Mouse (Mus musculus) limb, embryonic 14.5 days (tissue): ENCODE results near the gene Zmynd12. TPM values are rescaled to one million over a fixed set of nuclear protein-coding genes. Genes with fewer than 3 reads are reported as not detected.

Experiments
- ATAC-seq: fragments of 200-750 bp; cut with Nextera tagmentation; 2 replicates; pipeline ENCODE4 v1.8.0; 2017; ENCODE audit warnings: low read depth, moderate number of reproducible peaks, moderate TSS enrichment; ENCODE audit not compliant: low FRiP score
- DNase-seq: peaks from one replicate; pipeline ENCODE4 v3.0.0-alpha.2; 2015; ENCODE audit warnings: low spot score
- H3K27ac ChIP-seq: fragments of 300-500 bp; sonication (generic); replicated peaks from 2 replicates; pipeline ENCODE4 v1.5.1; 2014; ENCODE audit warnings: low read depth, mild to moderate bottlenecking, low read length, moderate library complexity, mixed read lengths
- H3K27me3 ChIP-seq: fragments of 300-500 bp; sonication (generic); 2 replicates; pipeline ENCODE4 v1.6.1; 2014; ENCODE audit warnings: low read length, mixed read lengths; ENCODE audit not compliant: control insufficient read depth, insufficient read depth
- H3K36me3 ChIP-seq: fragments of 300-500 bp; sonication (generic); 2 replicates; pipeline ENCODE4 v1.6.1; 2014; ENCODE audit warnings: mild to moderate bottlenecking, low read length, moderate library complexity, mixed read lengths; ENCODE audit not compliant: control insufficient read depth, insufficient read depth
- H3K4me1 ChIP-seq: fragments of 300-500 bp; sonication (generic); 2 replicates; pipeline ENCODE4 v1.6.1; 2014; ENCODE audit warnings: antibody characterized with exemption, low read length, mixed read lengths; ENCODE audit not compliant: control insufficient read depth, insufficient read depth
- H3K4me2 ChIP-seq: fragments of 300-500 bp; sonication (generic); replicated peaks from 2 replicates; pipeline ENCODE4 v1.6.1; 2014; ENCODE audit warnings: low read depth, mild to moderate bottlenecking, low read length, moderate library complexity; ENCODE audit not compliant: severe bottlenecking
- H3K4me3 ChIP-seq: fragments of 300-500 bp; sonication (generic); replicated peaks from 2 replicates; pipeline ENCODE4 v1.5.1; 2014; ENCODE audit warnings: low read length
- H3K9ac ChIP-seq: fragments of 300-500 bp; sonication (generic); 2 replicates; pipeline ENCODE4 v1.6.1; 2014; ENCODE audit warnings: mild to moderate bottlenecking, low read depth, low read length, moderate library complexity; ENCODE audit not compliant: severe bottlenecking
- H3K9me3 ChIP-seq: fragments of 300-500 bp; sonication (generic); 2 replicates; pipeline ENCODE4 v1.6.1; 2016; ENCODE audit warnings: low read length; ENCODE audit not compliant: control insufficient read depth
- POLR2A ChIP-seq: fragments of 200-500 bp; IDR thresholded peaks from 2 replicates; pipeline ENCODE4 v1.8.0; 2012; ENCODE audit warnings: inconsistent platforms, mild to moderate bottlenecking, moderate library complexity, borderline replicate concordance; ENCODE audit not compliant: insufficient read depth, insufficient read length; ENCODE audit errors: extremely low read depth
- WGBS: fragments of 180-500 bp; shearing (Covaris S2); extraction: QIAGEN DNeasy Blood & Tissue Kit; methylation state at CpG from one replicate; pipeline ENCODE4 v1.1.7; 2014; 5-methylcytosine and 5-hydroxymethylcytosine counted together
- polyA plus RNA-seq, 2 experiments: library from polyadenylated mRNA; depleted of rRNA in 1 of 2; stranded (reverse) in 1 of 2; unstranded in 1 of 2; fragments of >200 nt; fragmentation: Nextera tagmentation in 1 of 2; extraction: Ambion mirVana in 1 of 2; gene quantifications; 2 replicates each; pipeline versions ENCODE4 v1.2.1 to v1.2.3; 2012 to 2014

The Zmynd12 gene
- polyA plus RNA-seq, 2 experiments = 0.19 to 0.29 TPM

- Histone ChIP-seq H3K36me3 (no peaks in the 10 kb centered on the region), H3K4me3 (no peak overlapping the region), H3K9ac (no peak overlapping the region), H3K4me1 (no peaks in the 10 kb centered on the region), H3K27ac (no peak overlapping the region), H3K4me2 (no peak overlapping the region), H3K9me3 (peaks cover 12% of the 10 kb centered on the region; the same call in 1 of the 2 replicates), H3K27me3 (no peaks in the 10 kb centered on the region)
- 53% methylated on average over 7 of the region's 7 CpGs for WGBS
- DNase-seq = no peak
- ATAC-seq = no peak
- TF ChIP-seq POLR2A = no peak
Observed at GRCm38 (mm10) chr4:119400896-119401295, 21.7 kb upstream of the Zmynd12 start.

GRCm38 (mm10) chr4:119403431-119403830, 19.2 kb upstream of the Zmynd12 start:
- H3K36me3 ChIP-seq = no peaks in the 10 kb centered on the region
- ATAC-seq = no peak
- DNase-seq = no peak
- H3K27ac ChIP-seq = no peak overlapping the region
- no peak for TF ChIP-seq POLR2A
- H3K9me3 ChIP-seq = peaks cover 17% of the 10 kb centered on the region; the same call in 1 of the 2 replicates
- WGBS = 83% methylated on average over 2 of the region's 2 CpGs
- H3K4me1 ChIP-seq = no peaks in the 10 kb centered on the region
- no peak overlapping the region for H3K9ac ChIP-seq
- H3K27me3 ChIP-seq = no peaks in the 10 kb centered on the region
- no peak overlapping the region for H3K4me2 ChIP-seq
- H3K4me3 ChIP-seq = no peak overlapping the region

- no peak for TF ChIP-seq POLR2A
- Histone ChIP-seq H3K36me3 (no peaks in the 10 kb centered on the region), H3K27me3 (no peaks in the 10 kb centered on the region), H3K4me2 (no peak overlapping the region), H3K9me3 (0 out of 2 replicates have a peak, but pooled peaks cover 5% of the 10 kb centered on the region), H3K9ac (no peak overlapping the region), H3K27ac (no peak overlapping the region), H3K4me1 (peaks cover 8% of the 10 kb centered on the region; the same call in 1 of the 2 replicates), H3K4me3 (no peak overlapping the region)
- 71% methylated on average over 11 of the region's 12 CpGs for WGBS
- DNase-seq (no peak), ATAC-seq (no peak)
Observed at GRCm38 (mm10) chr4:119411877-119412650, 10.6 kb upstream of the Zmynd12 start.

GRCm38 (mm10) chr4:119412791-119413190, 9.8 kb upstream of the Zmynd12 start:
- Histone ChIP-seq H3K4me2 (no peak overlapping the region), H3K4me1 (peaks cover 8% of the 10 kb centered on the region; the same call in 1 of the 2 replicates), H3K27ac (no peak overlapping the region), H3K36me3 (no peaks in the 10 kb centered on the region), H3K4me3 (no peak overlapping the region), H3K9me3 (0 out of 2 replicates have a peak, but pooled peaks cover 4% of the 10 kb centered on the region), H3K9ac (no peak overlapping the region), H3K27me3 (no peaks in the 10 kb centered on the region)
- DNase-seq (peak; percentile 76), ATAC-seq (no peak)
- WGBS = 53% methylated on average over 6 of the region's 6 CpGs
- TF ChIP-seq POLR2A = no peak

- ATAC-seq (peak; percentile 100), DNase-seq (peak; percentile 91)
- Histone ChIP-seq H3K9me3 (no peaks in the 10 kb centered on the region), H3K4me1 (peaks cover 8% of the 10 kb centered on the region; the same call in 1 of the 2 replicates), H3K4me3 (peak within 1 kb of the TSS; percentile 45), H3K4me2 (peak within 1 kb of the TSS; percentile 91), H3K27me3 (no peaks in the 10 kb centered on the region), H3K9ac (peak within 1 kb of the TSS; percentile 52), H3K36me3 (0 out of 2 replicates have a peak, but pooled peaks cover 1% of the 10 kb centered on the region), H3K27ac (no peak within 1 kb of the TSS)
- under 1% methylated on average over 49 of the region's 49 CpGs for WGBS
- no peak for TF ChIP-seq POLR2A
Observed at GRCm38 (mm10) chr4:119415072-119415753, 7.4 kb upstream of the Zmynd12 start, which contains the start of gene Ccdc30. Ccdc30 (minus strand) TSS chr4:119415521.
